Mouse (Mus musculus): ENCODE results near the gene Fkbp5. TPM values are rescaled to one million over a fixed set of nuclear protein-coding genes. Genes with fewer than 3 reads are reported as not detected.

The Fkbp5 gene
- polyA plus RNA-seq, 2 experiments, result 8.7 to 23.3 TPM

DNA sequence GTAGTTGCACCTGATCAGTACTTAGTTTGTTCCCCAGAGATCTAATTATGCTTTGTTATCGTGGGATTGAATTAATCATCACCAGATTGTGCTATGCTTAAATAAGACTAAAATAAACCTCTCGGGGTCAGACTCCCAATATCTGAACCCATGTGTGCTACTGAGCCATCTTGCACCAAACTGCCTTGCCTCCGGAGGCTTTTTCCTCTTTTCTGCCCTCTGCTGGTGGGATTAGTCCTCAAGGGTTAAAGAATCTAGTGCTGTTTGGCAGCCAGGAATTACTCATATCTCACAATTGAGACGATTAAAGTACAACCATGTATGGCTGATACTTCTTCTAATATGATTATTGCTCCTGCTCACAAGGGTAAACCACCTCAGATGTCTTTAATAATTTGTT is 62.2 kb downstream of the Fkbp5 start:
- DNase-seq (ENCODE audit: low spot score), result no peak
- 46% methylated on average over 4 of the region's 4 CpGs for WGBS
- Histone ChIP-seq H3K27me3 (ENCODE audit: control insufficient read depth, insufficient read depth, low read length) (no peaks in the 10 kb centered on the region), H3K4me3 (replicated peaks; ENCODE audit: low read length) (no peak overlapping the region), H3K27ac (replicated peaks; ENCODE audit: low read depth, low read length) (no peak overlapping the region), H3K9ac (ENCODE audit: low read depth, low read length, severe bottlenecking) (no peak overlapping the region), H3K36me3 (ENCODE audit: control insufficient read depth, insufficient read depth, low read length) (no peaks in the 10 kb centered on the region), H3K4me2 (replicated peaks; ENCODE audit: low read depth, low read length, severe bottlenecking) (no peak overlapping the region), H3K9me3 (ENCODE audit: control insufficient read depth, low read length) (no peaks in the 10 kb centered on the region), H3K4me1 (ENCODE audit: control insufficient read depth, insufficient read depth, low read length) (peaks cover 7% of the 10 kb centered on the region)
- ATAC-seq (ENCODE audit: low FRiP score, low read depth), result no peak
- no peak for TF ChIP-seq POLR2A (IDR thresholded peaks at IDR 0.05; ENCODE audit: borderline replicate concordance, extremely low read depth, insufficient read depth, insufficient read length)

DNA sequence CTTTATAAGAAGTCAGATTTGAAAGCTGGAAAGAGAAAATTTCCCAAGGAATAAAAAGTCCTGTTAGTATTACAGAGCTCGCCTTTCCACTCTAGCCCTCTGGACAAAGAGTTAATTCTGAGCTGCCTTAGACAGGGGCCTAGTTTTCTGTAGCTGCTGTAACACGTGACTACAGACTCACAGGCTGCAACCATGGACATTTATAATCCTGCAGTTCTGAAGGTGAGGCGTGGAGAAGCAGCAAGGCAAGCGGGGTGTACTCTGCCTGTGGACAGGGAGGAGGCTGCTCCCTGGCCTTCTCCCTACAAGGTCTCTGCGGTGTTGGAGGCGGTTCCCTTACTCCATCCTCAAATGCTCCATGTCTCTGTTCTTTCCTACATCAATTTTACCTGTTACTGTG is 64.4 kb downstream of the Fkbp5 start:
- Histone ChIP-seq H3K4me1 (ENCODE audit: control insufficient read depth, insufficient read depth, low read length) (peaks cover 9% of the 10 kb centered on the region), H3K27ac (replicated peaks; ENCODE audit: low read depth, low read length) (peak overlapping the region; percentile 45), H3K9ac (ENCODE audit: low read depth, low read length, severe bottlenecking) (0 out of 2 replicates have a peak overlapping the region, but pooled peaks have one; percentile 17), H3K4me3 (replicated peaks; ENCODE audit: low read length) (no peak overlapping the region), H3K27me3 (ENCODE audit: control insufficient read depth, insufficient read depth, low read length) (no peaks in the 10 kb centered on the region), H3K36me3 (ENCODE audit: control insufficient read depth, insufficient read depth, low read length) (no peaks in the 10 kb centered on the region), H3K9me3 (ENCODE audit: control insufficient read depth, low read length) (no peaks in the 10 kb centered on the region), H3K4me2 (replicated peaks; ENCODE audit: low read depth, low read length, severe bottlenecking) (no peak overlapping the region)
- no peak for DNase-seq (ENCODE audit: low spot score)
- ATAC-seq (ENCODE audit: low FRiP score, low read depth), result no peak
- WGBS, result 48% methylated on average over 6 of the region's 6 CpGs
- TF ChIP-seq POLR2A (IDR thresholded peaks at IDR 0.05; ENCODE audit: borderline replicate concordance, extremely low read depth, insufficient read depth, insufficient read length), result no peak

DNA sequence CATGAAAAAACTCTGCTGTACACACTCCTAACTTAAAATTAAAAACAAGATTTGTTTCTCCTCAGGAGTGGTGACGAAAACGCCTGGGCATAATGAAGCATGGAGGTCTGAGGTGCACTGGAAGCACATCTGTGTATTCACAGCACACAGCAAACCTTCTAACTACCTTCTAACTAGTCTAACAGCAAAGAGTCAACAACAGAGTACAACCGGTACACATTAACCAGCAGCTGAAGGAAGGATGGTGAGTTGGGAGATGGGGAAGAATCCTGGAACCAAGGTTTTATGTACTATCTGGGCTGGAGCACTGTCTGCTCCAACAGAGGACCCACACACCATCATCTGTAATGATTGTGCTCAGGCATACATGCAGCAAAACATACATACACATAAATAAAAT is 65.4 kb downstream of the Fkbp5 start:
- Histone ChIP-seq H3K36me3 (ENCODE audit: control insufficient read depth, insufficient read depth, low read length) (no peaks in the 10 kb centered on the region), H3K27ac (replicated peaks; ENCODE audit: low read depth, low read length) (peak overlapping the region; percentile 45; the same call in 1 of the 2 replicates), H3K9me3 (ENCODE audit: control insufficient read depth, low read length) (no peaks in the 10 kb centered on the region), H3K4me2 (replicated peaks; ENCODE audit: low read depth, low read length, severe bottlenecking) (no peak overlapping the region), H3K27me3 (ENCODE audit: control insufficient read depth, insufficient read depth, low read length) (no peaks in the 10 kb centered on the region), H3K9ac (ENCODE audit: low read depth, low read length, severe bottlenecking) (no peak overlapping the region), H3K4me1 (ENCODE audit: control insufficient read depth, insufficient read depth, low read length) (peaks cover 9% of the 10 kb centered on the region), H3K4me3 (replicated peaks; ENCODE audit: low read length) (no peak overlapping the region)
- no peak for TF ChIP-seq POLR2A (IDR thresholded peaks at IDR 0.05; ENCODE audit: borderline replicate concordance, extremely low read depth, insufficient read depth, insufficient read length)
- 79% methylated on average over 3 of the region's 3 CpGs for WGBS
- DNase-seq (ENCODE audit: low spot score), result no peak
- ATAC-seq (ENCODE audit: low FRiP score, low read depth), result no peak

DNA sequence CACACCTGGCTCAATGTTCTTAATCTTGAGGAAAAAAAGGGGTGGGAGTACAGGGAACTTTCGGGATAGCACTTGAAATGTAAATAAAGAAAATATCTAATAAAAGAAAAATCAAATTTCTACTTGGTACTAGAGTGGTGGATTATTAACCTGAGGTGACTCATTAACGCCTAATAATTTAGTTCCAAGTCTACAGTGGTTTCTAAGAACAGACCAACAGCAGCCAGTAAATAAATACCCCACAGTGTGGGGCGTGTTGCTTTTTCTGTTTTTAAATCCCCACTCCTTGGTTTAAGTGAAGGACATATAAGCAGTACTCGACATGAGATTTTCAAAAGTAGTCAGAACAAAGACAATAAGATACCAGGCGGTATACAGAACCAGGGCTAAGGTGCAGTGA is 65.8 kb downstream of the Fkbp5 start:
- H3K9me3 ChIP-seq (ENCODE audit: control insufficient read depth, low read length), result no peaks in the 10 kb centered on the region
- no peak for ATAC-seq (ENCODE audit: low FRiP score, low read depth)
- no peak overlapping the region for H3K27ac ChIP-seq (replicated peaks; ENCODE audit: low read depth, low read length)
- H3K4me2 ChIP-seq (replicated peaks; ENCODE audit: low read depth, low read length, severe bottlenecking), result no peak overlapping the region
- H3K4me1 ChIP-seq (ENCODE audit: control insufficient read depth, insufficient read depth, low read length), result peaks cover 9% of the 10 kb centered on the region
- H3K27me3 ChIP-seq (ENCODE audit: control insufficient read depth, insufficient read depth, low read length), result no peaks in the 10 kb centered on the region
- WGBS, result 75% methylated on average over 5 of the region's 5 CpGs
- H3K36me3 ChIP-seq (ENCODE audit: control insufficient read depth, insufficient read depth, low read length), result no peaks in the 10 kb centered on the region
- no peak for DNase-seq (ENCODE audit: low spot score)
- TF ChIP-seq POLR2A (IDR thresholded peaks at IDR 0.05; ENCODE audit: borderline replicate concordance, extremely low read depth, insufficient read depth, insufficient read length), result no peak
- H3K4me3 ChIP-seq (replicated peaks; ENCODE audit: low read length), result no peak overlapping the region
- no peak overlapping the region for H3K9ac ChIP-seq (ENCODE audit: low read depth, low read length, severe bottlenecking)

DNA sequence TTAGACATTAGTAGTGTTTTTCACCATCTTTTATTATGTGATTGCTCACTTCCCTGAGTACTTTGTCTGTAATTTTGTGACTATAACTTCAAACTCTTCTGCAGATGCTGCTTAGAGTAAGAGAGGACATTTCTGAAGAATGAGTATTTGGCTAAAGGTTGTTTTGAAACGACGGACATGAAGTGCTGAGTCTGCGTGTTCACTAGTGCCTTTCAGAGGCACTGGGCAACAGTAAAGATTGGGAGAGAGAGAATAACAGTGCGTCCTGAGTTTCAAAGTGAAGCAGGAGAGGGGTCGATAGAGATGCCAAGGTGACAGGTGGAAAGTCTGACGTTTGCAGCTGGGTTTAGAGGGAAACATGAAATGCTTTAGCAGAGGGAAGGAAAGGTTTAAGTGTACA is 69.1 kb downstream of the Fkbp5 start:
- 64% methylated on average over 6 of the region's 6 CpGs for WGBS

DNA sequence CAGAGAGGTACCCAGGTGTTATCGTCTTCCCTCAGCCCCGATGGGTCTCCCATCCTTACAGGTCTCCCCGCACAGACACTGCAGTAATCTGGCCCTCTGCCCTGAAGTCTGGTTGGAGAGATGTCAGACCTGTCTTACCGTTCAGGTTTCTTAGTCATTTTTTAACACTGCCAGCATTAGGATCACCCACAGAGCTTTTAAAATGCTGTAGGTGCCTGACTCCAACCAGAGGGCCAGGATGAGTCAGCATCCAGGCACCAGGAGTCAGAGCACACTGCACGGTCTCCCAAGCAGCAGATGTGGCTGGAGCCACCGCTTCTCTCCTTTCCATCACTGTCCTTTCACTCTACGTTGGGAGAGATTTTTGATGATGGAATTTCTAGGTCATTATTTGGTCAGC is 69.5 kb downstream of the Fkbp5 start:
- Histone ChIP-seq H3K4me3 (replicated peaks; ENCODE audit: low read length) (no peak overlapping the region), H3K36me3 (ENCODE audit: control insufficient read depth, insufficient read depth, low read length) (no peaks in the 10 kb centered on the region), H3K9ac (ENCODE audit: low read depth, low read length, severe bottlenecking) (no peak overlapping the region), H3K4me2 (replicated peaks; ENCODE audit: low read depth, low read length, severe bottlenecking) (no peak overlapping the region), H3K27ac (replicated peaks; ENCODE audit: low read depth, low read length) (no peak overlapping the region), H3K9me3 (ENCODE audit: control insufficient read depth, low read length) (no peaks in the 10 kb centered on the region), H3K4me1 (ENCODE audit: control insufficient read depth, insufficient read depth, low read length) (peaks cover 4% of the 10 kb centered on the region; the same call in 1 of the 2 replicates), H3K27me3 (ENCODE audit: control insufficient read depth, insufficient read depth, low read length) (no peaks in the 10 kb centered on the region)
- 73% methylated on average over 7 of the region's 7 CpGs for WGBS
- TF ChIP-seq POLR2A (IDR thresholded peaks at IDR 0.05; ENCODE audit: borderline replicate concordance, extremely low read depth, insufficient read depth, insufficient read length), result no peak
- no peak for DNase-seq (ENCODE audit: low spot score)
- no peak for ATAC-seq (ENCODE audit: low FRiP score, low read depth)

More for the DNA sequence above, 69.1 kb downstream of the Fkbp5 start:
- no peaks in the 10 kb centered on the region for H3K27me3 ChIP-seq (ENCODE audit: control insufficient read depth, insufficient read depth, low read length)
- H3K4me2 ChIP-seq (replicated peaks; ENCODE audit: low read depth, low read length, severe bottlenecking), result no peak overlapping the region
- no peaks in the 10 kb centered on the region for H3K9me3 ChIP-seq (ENCODE audit: control insufficient read depth, low read length)
- no peak for TF ChIP-seq POLR2A (IDR thresholded peaks at IDR 0.05; ENCODE audit: borderline replicate concordance, extremely low read depth, insufficient read depth, insufficient read length)
- H3K4me1 ChIP-seq (ENCODE audit: control insufficient read depth, insufficient read depth, low read length), result peaks cover 7% of the 10 kb centered on the region
- H3K9ac ChIP-seq (ENCODE audit: low read depth, low read length, severe bottlenecking), result no peak overlapping the region
- DNase-seq (ENCODE audit: low spot score), result no peak
- H3K27ac ChIP-seq (replicated peaks; ENCODE audit: low read depth, low read length), result no peak overlapping the region
- no peak overlapping the region for H3K4me3 ChIP-seq (replicated peaks; ENCODE audit: low read length)
- no peaks in the 10 kb centered on the region for H3K36me3 ChIP-seq (ENCODE audit: control insufficient read depth, insufficient read depth, low read length)
- no peak for ATAC-seq (ENCODE audit: low FRiP score, low read depth)
